Mouse (Mus musculus) cerebellum, adult 11-12 months (tissue): ENCODE measurements around the gene Tmem38b.
A peak's percentile ranks its signal among the peaks of the same experiment; 100 is the strongest.

Experiments used
- DNase-seq: peaks from one replicate; pipeline ENCODE4 v3.0.0; 2022

The Tmem38b gene

GRCm38 (mm10) chr4:53830016-53830415 lies 4.2 kb downstream of the Tmem38b start:
- no peak for DNase-seq

DNA sequence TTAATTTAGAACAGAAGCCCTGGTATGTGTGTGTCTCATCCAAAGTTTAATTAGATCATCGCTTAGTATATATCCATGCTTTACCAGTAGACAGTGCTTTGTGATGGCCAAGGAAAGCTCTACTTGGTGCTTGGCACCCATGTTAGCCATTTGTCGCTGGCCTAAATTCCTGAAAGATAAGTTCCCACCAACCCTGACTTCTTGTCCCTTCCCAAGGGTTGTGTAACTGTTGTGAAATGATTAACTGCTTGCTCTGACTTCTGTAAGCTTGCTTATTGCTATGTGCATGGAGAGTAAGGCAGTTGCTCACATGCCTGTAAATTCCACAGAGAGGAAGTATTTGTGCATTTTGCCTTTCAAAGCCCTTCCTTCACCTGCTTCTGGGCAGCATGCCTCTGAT lies 4.7 kb downstream of the Tmem38b start:
- no peak for DNase-seq

- no peak for DNase-seq
Measured at GRCm38 (mm10) chr4:53832321-53832720, 6.5 kb downstream of the Tmem38b start.

- no peak for DNase-seq
Measured at GRCm38 (mm10) chr4:53836978-53837377, 11.1 kb downstream of the Tmem38b start.

- DNase-seq = no peak
Measured at GRCm38 (mm10) chr4:53840158-53840870, 14.5 kb downstream of the Tmem38b start.

GRCm38 (mm10) chr4:53843553-53843952 lies 17.7 kb downstream of the Tmem38b start:
- no peak for DNase-seq

GRCm38 (mm10) chr4:53844835-53845619 lies 19.2 kb downstream of the Tmem38b start:
- no peak for DNase-seq

DNA sequence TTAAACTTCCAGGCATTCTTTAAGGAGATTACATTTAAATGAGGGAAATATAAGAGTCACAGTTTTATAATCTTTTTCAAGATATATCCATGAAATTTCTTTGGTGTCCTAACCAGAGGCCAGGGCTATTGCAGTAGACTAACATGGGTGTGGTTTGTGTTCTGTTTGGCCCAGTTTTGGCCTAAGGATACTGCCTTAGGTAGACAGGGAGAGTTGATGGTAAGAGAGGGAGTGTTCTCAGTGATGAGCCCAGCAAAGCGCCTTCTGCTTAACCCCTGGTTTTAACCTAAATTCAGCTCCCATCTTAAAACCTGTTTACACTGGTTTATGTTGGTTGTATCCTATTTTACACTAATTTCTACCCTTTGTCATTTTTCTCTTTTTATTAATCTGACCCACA lies 19.8 kb downstream of the Tmem38b start:
- DNase-seq = no peak

GRCm38 (mm10) chr4:53846326-53846725 lies 20.5 kb downstream of the Tmem38b start:
- no peak for DNase-seq

DNA sequence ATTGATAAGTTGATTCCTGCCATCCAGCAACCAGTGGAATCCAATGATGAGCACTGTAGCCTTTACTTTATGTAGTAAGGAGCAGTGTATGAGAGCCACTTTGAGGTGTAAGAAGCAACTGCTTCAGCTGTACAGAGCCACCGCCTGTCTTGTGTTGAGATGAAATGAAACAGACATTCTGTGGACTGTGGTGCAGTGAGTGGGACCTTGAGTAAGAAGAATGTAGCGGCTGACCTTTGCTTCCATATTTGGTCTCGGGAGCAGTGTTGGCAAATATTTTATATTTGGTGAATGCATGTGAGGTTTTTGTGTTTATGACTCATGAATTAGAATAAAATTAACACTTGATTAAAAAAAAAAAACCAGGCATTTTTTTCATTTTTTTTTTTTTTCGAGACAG lies 21.7 kb downstream of the Tmem38b start:
- DNase-seq = no peak

- no peak for DNase-seq
Measured at GRCm38 (mm10) chr4:53848308-53848707, 22.5 kb downstream of the Tmem38b start.

DNA sequence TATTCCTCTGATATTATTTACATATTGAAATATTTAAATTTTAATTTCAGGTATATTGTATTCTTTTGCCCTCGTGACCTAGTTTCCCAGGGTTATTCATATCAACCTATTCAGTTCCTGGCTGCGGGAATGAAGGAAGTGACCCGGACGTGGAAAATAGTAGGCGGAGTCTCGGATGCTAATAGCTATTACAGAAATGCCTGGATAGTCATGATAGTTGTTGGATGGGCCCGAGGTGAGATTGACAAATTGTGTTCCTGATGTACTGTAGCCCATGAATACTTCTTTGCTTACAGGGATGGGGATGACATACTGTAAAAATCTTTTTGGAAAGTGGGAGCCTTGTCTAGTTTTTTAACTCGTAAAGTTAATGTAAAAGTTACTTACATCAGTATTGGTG lies 23.0 kb downstream of the Tmem38b start:
- DNase-seq = no peak

- DNase-seq = no peak
Measured at GRCm38 (mm10) chr4:53849804-53850203, 24.0 kb downstream of the Tmem38b start.

- no peak for DNase-seq
Measured at GRCm38 (mm10) chr4:53853333-53853732, 27.5 kb downstream of the Tmem38b start.

DNA sequence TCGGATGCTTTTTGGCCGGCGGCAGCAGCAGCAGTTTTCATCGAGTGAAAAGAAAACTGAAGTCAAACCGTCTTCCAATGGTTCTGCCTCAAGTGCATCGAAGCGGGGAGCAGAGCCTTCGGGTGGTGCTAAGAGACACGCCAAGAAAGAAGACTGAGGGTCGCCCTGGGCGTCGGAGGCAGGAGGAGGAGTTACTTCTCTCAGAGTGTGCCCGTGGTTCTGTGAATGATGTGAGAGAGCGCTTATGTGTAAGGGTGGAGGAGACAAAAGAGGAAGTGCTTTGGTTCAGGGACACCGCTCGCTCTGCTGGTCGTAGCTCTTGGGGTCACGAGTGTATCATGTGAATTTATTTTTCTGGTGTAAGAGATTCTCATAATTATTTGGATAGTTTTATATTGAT lies 34.1 kb downstream of the Tmem38b start:
- DNase-seq = no peak

- no peak for DNase-seq
Measured at GRCm38 (mm10) chr4:53862101-53862500, 36.3 kb downstream of the Tmem38b start.

- no peak for DNase-seq
Measured at GRCm38 (mm10) chr4:53864098-53864820, 38.4 kb downstream of the Tmem38b start.

GRCm38 (mm10) chr4:53866459-53866858 lies 40.6 kb downstream of the Tmem38b start:
- no peak for DNase-seq

GRCm38 (mm10) chr4:53878542-53879417 lies 52.9 kb downstream of the Tmem38b start:
- DNase-seq = peak; percentile 10

DNA sequence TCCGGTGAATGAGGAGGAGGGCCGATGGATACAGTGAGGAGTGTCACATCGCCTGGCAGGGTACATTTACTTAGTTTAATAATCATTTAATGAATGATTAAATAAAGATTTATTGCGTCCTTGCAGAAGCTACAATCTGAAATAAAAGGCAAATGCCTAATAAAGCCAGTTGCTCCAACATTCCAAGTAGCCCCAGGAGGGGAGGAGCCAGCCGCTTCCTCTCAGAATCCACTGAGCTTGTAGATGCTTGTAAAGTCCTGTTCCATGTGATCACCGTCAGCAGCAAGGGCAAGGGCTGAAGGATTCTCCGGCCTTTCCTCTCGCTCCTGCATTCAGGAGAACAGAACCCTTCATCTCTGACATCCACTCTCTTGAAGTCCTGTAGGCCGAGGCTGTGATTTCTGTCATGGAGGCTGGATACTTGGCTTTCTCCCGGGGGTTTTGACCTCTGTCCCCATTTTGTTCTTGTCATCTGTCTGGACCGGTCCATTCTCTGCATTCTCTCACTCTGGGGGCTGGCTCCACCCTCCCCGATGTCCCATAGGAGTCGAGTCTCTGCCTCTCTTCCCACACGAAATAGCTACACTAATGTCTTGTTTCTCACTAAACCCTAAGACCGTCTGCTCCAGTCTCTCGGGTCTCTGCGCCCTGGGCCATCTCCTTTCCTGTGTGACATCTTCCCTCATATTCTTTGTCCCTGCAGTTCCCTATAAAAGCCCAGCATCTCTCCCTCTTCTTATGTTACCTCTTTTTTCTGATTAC lies 57.3 kb downstream of the Tmem38b start:
- no peak for DNase-seq

- DNase-seq = no peak
Measured at GRCm38 (mm10) chr4:53884351-53885245, 58.8 kb downstream of the Tmem38b start.
